Mouse (Mus musculus): ENCODE results near the gene Abi3bp. TPM values are rescaled to one million over a fixed set of nuclear protein-coding genes. Genes with fewer than 3 reads are reported as not detected.

Abi3bp gene
- polyA plus RNA-seq (2015; fragmentation: Nextera tagmentation; extraction: Ambion mirVana) = 0.30 and 0.36 TPM in 2 replicates

DNA sequence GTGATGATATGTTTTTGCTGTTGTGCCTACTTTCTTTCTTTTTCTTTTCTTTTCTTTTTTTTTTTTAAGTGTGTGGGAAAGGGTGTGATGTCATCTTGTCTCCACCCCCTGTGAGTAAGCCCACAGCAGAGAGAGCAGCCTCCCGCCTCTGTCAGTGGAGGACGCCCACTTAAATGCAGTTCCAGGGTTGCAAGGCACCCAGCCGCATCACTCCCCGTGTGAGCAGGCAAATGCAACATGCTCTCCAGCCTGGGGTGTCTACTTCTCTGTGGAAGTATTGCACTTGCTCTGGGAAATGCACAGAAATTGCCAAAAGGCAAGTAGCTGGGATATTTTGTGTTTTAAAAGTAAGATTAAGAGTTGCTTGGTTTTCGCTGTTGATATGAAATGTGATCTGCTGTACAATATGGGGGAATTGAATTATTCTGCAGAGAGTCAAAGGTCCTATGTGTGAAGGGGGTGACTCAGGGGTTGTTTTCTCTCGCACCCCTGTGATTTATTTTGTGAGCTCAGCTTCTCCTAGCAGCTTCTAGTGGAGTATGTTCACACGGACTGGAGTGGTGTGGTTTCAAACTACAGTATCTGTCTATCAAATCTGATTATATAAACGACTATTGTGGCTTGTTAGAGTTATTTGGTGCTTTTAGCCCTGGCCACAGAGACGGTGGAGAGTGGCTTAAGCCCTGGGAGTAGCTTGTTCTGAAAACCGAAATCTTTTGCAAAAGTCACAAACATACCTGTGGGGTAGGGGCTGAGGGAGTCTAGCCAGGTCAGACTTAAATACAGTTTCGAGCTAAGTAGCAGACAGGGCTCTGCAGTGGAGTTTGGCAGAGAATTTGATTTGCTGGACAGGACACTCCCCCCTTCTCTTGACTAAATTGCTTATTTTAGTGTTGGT is at the start of gene Abi3bp:
Abi3bp (plus strand) TSS at position 202 of the 898 bp plus-strand sequence.
- no peak for ATAC-seq
- 68% methylated on average over 11 of the region's 11 CpGs for WGBS
- no peak within 1 kb of the TSS for H3K4me2 ChIP-seq (replicated peaks)

DNA sequence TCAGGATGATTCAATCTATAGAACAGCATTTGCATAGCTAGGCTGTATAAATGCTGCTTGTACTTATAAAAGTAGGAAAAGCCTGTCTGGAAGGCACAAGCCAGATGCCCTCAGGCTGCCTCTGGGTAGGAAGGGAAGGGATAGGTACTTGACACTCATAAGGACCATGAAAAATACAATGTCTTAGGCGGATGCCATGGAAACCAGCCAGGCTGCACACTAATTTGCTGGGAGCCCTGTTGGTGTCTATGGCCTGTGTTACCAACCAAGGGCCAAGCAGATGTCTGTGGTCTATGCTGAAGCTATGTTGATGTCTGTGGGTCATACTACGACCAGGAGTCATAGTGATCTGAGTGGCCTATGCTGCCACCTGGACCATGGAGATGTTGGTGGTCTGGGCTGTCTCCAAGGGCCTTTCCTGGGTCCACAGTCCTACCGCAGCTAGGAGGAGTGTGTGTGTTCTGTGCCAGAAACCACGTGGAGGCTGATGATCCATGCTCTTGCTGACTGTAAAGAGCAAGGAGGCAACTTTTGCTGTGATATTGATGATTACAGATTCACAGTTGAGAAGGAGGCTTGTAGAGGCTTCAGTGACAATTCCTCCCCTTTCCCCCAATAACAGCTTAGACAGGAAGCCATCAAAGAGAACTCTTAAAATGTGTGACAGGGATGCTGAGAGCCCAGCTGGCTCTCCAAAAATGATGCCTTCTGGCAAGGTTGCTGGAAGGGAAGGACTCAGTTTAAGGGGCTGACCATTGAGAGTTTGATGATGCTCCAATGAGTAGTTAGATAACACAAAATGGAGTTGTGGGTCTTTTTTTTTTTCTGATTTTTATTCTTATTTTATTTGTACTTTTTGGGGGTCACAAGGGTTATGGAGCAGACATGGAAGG is 42.1 kb upstream of the Abi3bp start:
- H3K4me2 ChIP-seq (replicated peaks) = no peak overlapping the region
- H3K9me3 ChIP-seq = no peaks in the 10 kb centered on the region
- no peak overlapping the region for H3K9ac ChIP-seq (replicated peaks)
- H3K27ac ChIP-seq = no peak overlapping the region
- ATAC-seq = no peak
- 70% methylated on average over 4 of the region's 4 CpGs for WGBS
- no peak overlapping the region for H3K4me3 ChIP-seq (replicated peaks)
- H3K36me3 ChIP-seq = no peaks in the 10 kb centered on the region
- H3K27me3 ChIP-seq = no peaks in the 10 kb centered on the region
- no peaks in the 10 kb centered on the region for H3K4me1 ChIP-seq (replicated peaks)

More for the DNA sequence above, at the start of gene Abi3bp:
- Histone ChIP-seq H3K9me3 (no peaks in the 10 kb centered on the region), H3K27ac (no peak within 1 kb of the TSS), H3K4me1 (replicated peaks) (no peaks in the 10 kb centered on the region), H3K36me3 (no peaks in the 10 kb centered on the region), H3K4me3 (replicated peaks) (no peak within 1 kb of the TSS), H3K9ac (replicated peaks) (no peak within 1 kb of the TSS), H3K27me3 (no peaks in the 10 kb centered on the region)

- Histone ChIP-seq H3K9ac (replicated peaks) (no peak overlapping the region), H3K36me3 (no peaks in the 10 kb centered on the region), H3K4me2 (replicated peaks) (no peak overlapping the region), H3K27me3 (no peaks in the 10 kb centered on the region), H3K9me3 (no peaks in the 10 kb centered on the region), H3K4me1 (replicated peaks) (no peaks in the 10 kb centered on the region), H3K4me3 (replicated peaks) (no peak overlapping the region), H3K27ac (no peak overlapping the region)
- no peak for ATAC-seq
- 73% methylated on average over 4 of the region's 4 CpGs for whole genome bisulfite sequencing
These were observed 37.4 kb upstream of the Abi3bp start for GRCm38 (mm10) chr16:56440243-56440642.

DNA sequence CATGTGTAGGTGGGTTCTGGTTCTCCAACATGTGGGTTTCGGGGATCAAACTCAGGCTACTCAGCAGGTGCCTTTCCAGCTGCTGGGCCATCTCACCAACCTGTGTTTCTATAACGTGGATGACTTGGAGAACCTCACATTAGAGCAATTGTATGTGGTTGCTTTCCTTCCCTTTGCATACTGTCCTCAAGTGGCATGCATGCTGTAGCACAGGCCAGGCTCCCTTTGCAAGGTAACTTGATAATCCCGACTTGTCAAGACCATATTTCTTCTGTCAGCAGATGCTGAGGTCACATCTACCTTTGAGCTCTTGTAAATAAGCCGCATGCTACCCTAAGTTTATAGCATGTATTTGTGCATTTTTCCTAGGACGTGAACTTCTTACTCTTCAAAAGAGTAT is 36.6 kb upstream of the Abi3bp start:
- H3K4me1 ChIP-seq (replicated peaks) = no peaks in the 10 kb centered on the region
- H3K36me3 ChIP-seq = no peaks in the 10 kb centered on the region
- H3K9me3 ChIP-seq = no peaks in the 10 kb centered on the region
- H3K9ac ChIP-seq (replicated peaks) = no peak overlapping the region
- H3K27me3 ChIP-seq = no peaks in the 10 kb centered on the region
- no peak overlapping the region for H3K27ac ChIP-seq
- H3K4me2 ChIP-seq (replicated peaks) = no peak overlapping the region
- H3K4me3 ChIP-seq (replicated peaks) = no peak overlapping the region
- no peak for ATAC-seq
- 86% methylated on average over 5 of the region's 5 CpGs for WGBS

DNA sequence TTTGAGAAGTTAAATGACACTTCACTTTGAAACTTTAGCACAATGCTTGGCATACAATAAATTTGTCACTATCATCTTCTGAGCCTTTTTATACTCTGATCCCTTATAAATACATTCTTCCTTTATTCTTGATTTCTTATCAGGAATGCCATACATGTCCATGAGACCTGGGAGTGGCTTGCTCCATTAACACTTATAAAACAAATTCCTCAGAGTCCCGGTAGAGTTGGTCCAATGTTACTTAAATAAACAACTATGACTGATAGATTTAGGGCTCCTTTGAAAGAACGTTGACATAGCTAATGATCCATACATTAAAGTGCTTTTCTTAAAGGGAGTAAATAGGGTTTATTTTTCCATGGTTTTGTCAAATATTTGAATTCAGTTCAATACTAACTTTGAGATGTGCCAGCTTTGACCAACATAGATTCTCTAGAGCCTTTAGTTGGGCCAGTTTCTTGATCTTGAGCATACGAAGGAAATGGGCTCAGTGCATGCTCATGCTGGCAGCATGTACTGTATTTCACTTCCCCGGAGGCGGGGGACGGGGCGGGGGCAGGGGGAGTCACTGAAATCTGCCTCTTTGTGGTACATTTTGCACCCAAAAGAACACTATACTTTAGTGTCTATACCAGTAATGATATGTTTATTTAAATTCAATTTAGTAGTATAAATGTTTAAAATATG is 35.9 kb upstream of the Abi3bp start:
- ATAC-seq = no peak
- H3K4me2 ChIP-seq (replicated peaks) = no peak overlapping the region
- no peaks in the 10 kb centered on the region for H3K4me1 ChIP-seq (replicated peaks)
- no peak overlapping the region for H3K27ac ChIP-seq
- 90% methylated on average over 7 of the region's 7 CpGs for WGBS
- H3K27me3 ChIP-seq = no peaks in the 10 kb centered on the region
- no peak overlapping the region for H3K4me3 ChIP-seq (replicated peaks)
- no peaks in the 10 kb centered on the region for H3K9me3 ChIP-seq
- H3K36me3 ChIP-seq = no peaks in the 10 kb centered on the region
- H3K9ac ChIP-seq (replicated peaks) = no peak overlapping the region

DNA sequence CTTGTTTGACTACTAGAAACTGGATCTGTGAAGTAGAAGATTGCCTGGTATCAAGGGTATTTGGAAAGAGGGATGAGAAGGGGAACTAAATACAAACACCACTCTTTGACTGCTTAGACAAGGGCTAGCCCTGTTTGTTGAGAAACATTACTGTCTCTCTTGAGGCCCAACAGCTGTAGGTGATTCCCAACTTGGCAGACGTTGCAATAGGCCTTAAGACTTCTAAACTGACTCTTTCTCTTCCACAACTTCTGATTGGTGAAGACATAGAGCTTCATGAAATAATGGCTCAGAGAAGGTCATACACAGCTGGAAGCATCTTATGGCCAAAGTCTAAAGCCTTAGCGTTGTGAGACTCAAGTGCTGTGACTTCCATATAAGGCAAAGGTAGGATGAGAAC is 26.2 kb upstream of the Abi3bp start:
- Histone ChIP-seq H3K27ac (no peak overlapping the region), H3K4me3 (replicated peaks) (no peak overlapping the region), H3K4me2 (replicated peaks) (no peak overlapping the region), H3K9ac (replicated peaks) (no peak overlapping the region), H3K4me1 (replicated peaks) (no peaks in the 10 kb centered on the region), H3K27me3 (no peaks in the 10 kb centered on the region), H3K36me3 (no peaks in the 10 kb centered on the region), H3K9me3 (no peaks in the 10 kb centered on the region)
- 77% methylated on average over 2 of the region's 2 CpGs for WGBS
- ATAC-seq = no peak

GRCm38 (mm10) chr16:56451923-56452322 is 25.8 kb upstream of the Abi3bp start:
- WGBS = 92% methylated on average over 1 of the region's 1 CpGs
- Histone ChIP-seq H3K9me3 (no peaks in the 10 kb centered on the region), H3K36me3 (no peaks in the 10 kb centered on the region), H3K4me2 (replicated peaks) (no peak overlapping the region), H3K27me3 (no peaks in the 10 kb centered on the region), H3K27ac (no peak overlapping the region), H3K4me3 (replicated peaks) (no peak overlapping the region), H3K9ac (replicated peaks) (no peak overlapping the region), H3K4me1 (replicated peaks) (no peaks in the 10 kb centered on the region)
- no peak for ATAC-seq

GRCm38 (mm10) chr16:56458052-56458754 is 19.5 kb upstream of the Abi3bp start:
- no peaks in the 10 kb centered on the region for H3K4me1 ChIP-seq (replicated peaks)
- no peak overlapping the region for H3K27ac ChIP-seq
- no peak overlapping the region for H3K4me3 ChIP-seq (replicated peaks)
- H3K36me3 ChIP-seq = no peaks in the 10 kb centered on the region
- H3K27me3 ChIP-seq = no peaks in the 10 kb centered on the region
- H3K9ac ChIP-seq (replicated peaks) = no peak overlapping the region
- WGBS = 81% methylated on average over 8 of the region's 8 CpGs
- no peak for ATAC-seq
- no peak overlapping the region for H3K4me2 ChIP-seq (replicated peaks)
- no peaks in the 10 kb centered on the region for H3K9me3 ChIP-seq

- Histone ChIP-seq H3K9me3 (no peaks in the 10 kb centered on the region), H3K4me3 (replicated peaks) (no peak overlapping the region), H3K4me2 (replicated peaks) (no peak overlapping the region), H3K27ac (no peak overlapping the region), H3K36me3 (no peaks in the 10 kb centered on the region), H3K4me1 (replicated peaks) (no peaks in the 10 kb centered on the region), H3K9ac (replicated peaks) (no peak overlapping the region), H3K27me3 (no peaks in the 10 kb centered on the region)
- ATAC-seq = no peak
- WGBS = 97% methylated on average over 2 of the region's 2 CpGs
These were observed 4.5 kb upstream of the Abi3bp start for GRCm38 (mm10) chr16:56473160-56473559.

GRCm38 (mm10) chr16:56475676-56476075 is 2.0 kb upstream of the Abi3bp start:
- Histone ChIP-seq H3K9ac (replicated peaks) (no peak overlapping the region), H3K4me1 (replicated peaks) (no peaks in the 10 kb centered on the region), H3K9me3 (no peaks in the 10 kb centered on the region), H3K27ac (no peak overlapping the region), H3K4me2 (replicated peaks) (no peak overlapping the region), H3K4me3 (replicated peaks) (no peak overlapping the region), H3K27me3 (no peaks in the 10 kb centered on the region), H3K36me3 (no peaks in the 10 kb centered on the region)
- WGBS = 87% methylated on average over 5 of the region's 5 CpGs
- no peak for ATAC-seq

- H3K36me3 ChIP-seq = no peaks in the 10 kb centered on the region
- no peak for ATAC-seq
- H3K4me1 ChIP-seq (replicated peaks) = no peaks in the 10 kb centered on the region
- no peak overlapping the region for H3K4me3 ChIP-seq (replicated peaks)
- H3K27ac ChIP-seq = no peak overlapping the region
- 65% methylated on average over 12 of the region's 12 CpGs for WGBS
- H3K9ac ChIP-seq (replicated peaks) = no peak overlapping the region
- H3K4me2 ChIP-seq (replicated peaks) = no peak overlapping the region
- no peaks in the 10 kb centered on the region for H3K9me3 ChIP-seq
- H3K27me3 ChIP-seq = no peaks in the 10 kb centered on the region
These were observed 1.0 kb downstream of the Abi3bp start for GRCm38 (mm10) chr16:56478575-56479191.
